Mouse (Mus musculus): ENCODE measurements around the gene Stip1.

DNA sequence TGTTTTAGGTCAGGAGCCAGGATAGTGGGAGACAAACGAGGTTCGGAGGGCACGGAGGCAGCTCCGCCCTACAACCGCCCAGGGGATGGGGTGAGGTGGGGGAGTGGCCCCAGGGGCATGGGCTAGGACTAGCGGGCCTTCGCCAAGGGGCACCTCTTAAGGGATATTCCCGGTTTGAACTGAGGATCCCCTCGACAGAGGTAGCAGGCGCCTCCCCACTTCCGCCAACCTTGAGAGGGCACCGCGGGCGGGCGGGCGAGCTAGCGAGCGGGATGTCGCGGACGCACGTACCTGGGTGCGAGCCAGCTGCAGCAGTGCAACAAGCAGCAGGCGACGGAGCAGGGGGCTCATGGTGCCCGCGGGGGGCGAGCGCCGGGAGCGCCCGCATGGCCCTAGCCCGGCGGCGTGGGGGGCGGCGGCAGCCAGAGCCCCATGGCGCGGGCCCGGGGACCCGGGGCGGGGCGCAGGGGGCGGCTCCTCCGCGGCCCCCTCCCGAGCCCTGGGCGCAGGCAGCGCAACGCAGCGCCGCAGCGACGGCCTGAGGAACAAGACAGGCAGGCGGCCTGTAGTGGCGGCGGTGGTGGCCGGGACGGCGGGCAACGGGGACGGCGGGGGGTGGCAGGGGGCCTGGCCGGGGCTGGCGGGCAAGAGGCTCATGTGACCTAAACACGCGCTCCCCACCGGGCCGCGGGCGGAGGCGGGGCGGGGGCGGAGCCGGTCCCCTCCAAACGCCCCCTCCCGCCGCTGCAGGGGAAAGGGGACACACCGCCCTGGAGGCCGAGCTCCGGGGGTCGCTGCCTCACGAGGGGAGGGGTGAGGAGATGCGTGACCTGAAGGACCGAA lies 52.5 kb downstream of the Stip1 start, which contains the start of gene Vegfb:
- TF ChIP-seq TAL1 (IDR thresholded peaks at IDR 0.05; ENCODE audit: low read length) (no peak), GATA1 (IDR thresholded peaks at IDR 0.05; ENCODE audit: low read length) (no peak)

Measured in erythroblast, embryonic 14.5 days (primary cell).